Mouse (Mus musculus) ES-Bruce4 (cell line): ENCODE results near the gene C8a.

ENCODE experiments used
- CTCF ChIP-seq: IDR thresholded peaks from one replicate; pipeline ENCODE4 v1.8.1; 2011; ENCODE audit warnings: low read depth, low read length
- POLR2A ChIP-seq: IDR thresholded peaks from one replicate; pipeline ENCODE4 v1.8.1; 2011; ENCODE audit warnings: low read length; ENCODE audit not compliant: insufficient read depth

DNA sequence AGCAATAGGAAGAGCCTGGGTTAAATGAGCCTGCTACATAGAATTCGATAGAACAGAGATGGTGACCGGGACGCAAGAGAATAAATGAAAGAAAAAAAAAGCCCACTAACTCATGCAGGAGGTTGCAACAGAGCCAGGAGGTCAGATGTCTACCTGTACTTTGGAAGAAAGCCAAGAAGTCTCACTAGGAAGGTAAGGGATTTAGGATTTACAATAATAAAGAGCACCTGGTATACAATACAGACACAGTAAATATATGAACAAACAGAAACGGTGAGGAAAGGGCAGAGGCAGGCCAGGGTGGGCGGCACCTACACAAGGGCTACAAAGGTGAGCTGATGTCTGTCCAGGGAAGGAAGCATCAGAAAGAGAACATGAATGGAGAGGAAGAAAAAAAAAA lies 34.0 kb downstream of the C8a start:
- no peak for TF ChIP-seq POLR2A
- no peak for TF ChIP-seq CTCF
